8 mouse cellular contexts compared by ENCODE assay signal in genomic region chr11:119354798-119355442, GRCm38 (mm10). TPM values are rescaled to one million over a fixed set of nuclear protein-coding genes. Genes with fewer than 3 reads are reported as not detected.
DNase-seq lines count a peak whose midpoint lies in the region; ATAC-seq and TF ChIP-seq lines count a peak whose summit lies in the region.

No protein-coding gene starts in this region.

- peak overlapping the region; percentile 100 for H3K27ac ChIP-seq in bone marrow macrophage, adult 2 months (ENCODE audit: insufficient read depth, low read depth, low read length)
- H3K27ac ChIP-seq in forebrain, postnatal 0 days (ENCODE audit: low read depth, low read length) = no peak overlapping the region
- peak overlapping the region; percentile 68; the same call in 1 of the 2 replicates for H3K27ac ChIP-seq in hindbrain, postnatal 0 days
- H3K27ac ChIP-seq in liver, embryonic 12.5 days = peak overlapping the region; percentile 78

- 7% methylated on average over 23 of the region's 23 CpGs for WGBS in forebrain, postnatal 0 days
- 8% methylated on average over 17 of the region's 23 CpGs for WGBS in hindbrain, postnatal 0 days
- under 1% methylated on average over 23 of the region's 23 CpGs for WGBS in liver, embryonic 12.5 days (ENCODE audit: insufficient replicate concordance)

- no peak for TF ChIP-seq CTCF in bone marrow macrophage, adult 2 months (IDR thresholded peaks at IDR 0.05; ENCODE audit: low read depth, low read length)
- TF ChIP-seq CTCF in forebrain, postnatal 0 days (IDR thresholded peaks at IDR 0.05; ENCODE audit: low read depth) = no peak
- TF ChIP-seq CTCF in hindbrain, postnatal 0 days (IDR thresholded peaks at IDR 0.05; ENCODE audit: low read depth) = no peak

- no peaks in the 10 kb centered on the region for H3K36me3 ChIP-seq in forebrain, postnatal 0 days (ENCODE audit: insufficient read depth)
- no peaks in the 10 kb centered on the region for H3K36me3 ChIP-seq in hindbrain, postnatal 0 days (ENCODE audit: insufficient read depth, low read length)
- no peaks in the 10 kb centered on the region for H3K36me3 ChIP-seq in liver, embryonic 12.5 days

- no peaks in the 10 kb centered on the region for H3K27me3 ChIP-seq in forebrain, postnatal 0 days (ENCODE audit: insufficient read depth, low read length)
- H3K27me3 ChIP-seq in hindbrain, postnatal 0 days (ENCODE audit: insufficient read depth, low read length) = no peaks in the 10 kb centered on the region
- 0 out of 2 replicates have a peak, but pooled peaks cover 5% of the 10 kb centered on the region for H3K27me3 ChIP-seq in liver, embryonic 12.5 days (replicated peaks)

- TF ChIP-seq POLR2A in bone marrow macrophage, adult 2 months (IDR thresholded peaks at IDR 0.05; ENCODE audit: borderline replicate concordance, low read depth, low read length) = no peak

- peaks cover 34% of the 10 kb centered on the region for H3K4me1 ChIP-seq in bone marrow macrophage, adult 2 months (ENCODE audit: control insufficient read depth, insufficient read depth, low read length)
- H3K4me1 ChIP-seq in forebrain, postnatal 0 days (ENCODE audit: insufficient read depth) = no peaks in the 10 kb centered on the region
- peaks cover 13% of the 10 kb centered on the region for H3K4me1 ChIP-seq in hindbrain, postnatal 0 days (ENCODE audit: insufficient read depth, low read length)
- peaks cover 27% of the 10 kb centered on the region for H3K4me1 ChIP-seq in liver, embryonic 12.5 days

- H3K9ac ChIP-seq in forebrain, postnatal 0 days = peak overlapping the region; percentile 49
- peak overlapping the region; percentile 65 for H3K9ac ChIP-seq in hindbrain, postnatal 0 days (replicated peaks; ENCODE audit: low read length)
- peak overlapping the region; percentile 75 for H3K9ac ChIP-seq in liver, embryonic 12.5 days

- peak overlapping the region; percentile 94 for H3K4me3 ChIP-seq in bone marrow macrophage, adult 2 months (ENCODE audit: insufficient read depth, low read length)
- H3K4me3 ChIP-seq in forebrain, postnatal 0 days (ENCODE audit: low read depth, low read length) = peak overlapping the region; percentile 58
- peak overlapping the region; percentile 63 for H3K4me3 ChIP-seq in hindbrain, postnatal 0 days (ENCODE audit: low read length)
- H3K4me3 ChIP-seq in liver, embryonic 12.5 days = peak overlapping the region; percentile 71

- no peaks in the 10 kb centered on the region for H3K9me3 ChIP-seq in forebrain, postnatal 0 days (ENCODE audit: low read length)
- H3K9me3 ChIP-seq in hindbrain, postnatal 0 days (ENCODE audit: low read length) = no peaks in the 10 kb centered on the region
- H3K9me3 ChIP-seq in liver, embryonic 12.5 days (replicated peaks) = no peaks in the 10 kb centered on the region

- peak overlapping the region; percentile 95 for H3K4me2 ChIP-seq in forebrain, postnatal 0 days (ENCODE audit: low read depth)
- H3K4me2 ChIP-seq in hindbrain, postnatal 0 days (ENCODE audit: low read depth, low read length) = peak overlapping the region; percentile 98
- peak overlapping the region; percentile 93 for H3K4me2 ChIP-seq in liver, embryonic 12.5 days

- peak; percentile 36 for DNase-seq in right cerebral cortex, postnatal 14 days
- no peak for DNase-seq in right cerebral cortex, adult 18-20 months
- peak; percentile 5 for DNase-seq in forebrain, postnatal 0 days
- peak; percentile 8 for DNase-seq in hindbrain, postnatal 0 days (ENCODE audit: low spot score)

- ATAC-seq in forebrain, postnatal 0 days = no peak
- no peak; the same call in 1 of the 2 replicates for ATAC-seq in hindbrain, postnatal 0 days
- peak; percentile 72 for ATAC-seq in liver, embryonic 12.5 days
- peak; percentile 73 for ATAC-seq in monocyte, adult 5-6 weeks (replicated peaks; ENCODE audit: insufficient number of reproducible peaks, low FRiP score, low TSS enrichment, poor library complexity, severe bottlenecking)
- ATAC-seq in frontal cortex, adult (ENCODE audit: low TSS enrichment) = no peak

RNA-seq across cellular contexts. Expression of gene Sgsh, which starts 0.4 kb away (rescaled TPM):
- 39.6 and 41.9 TPM in 2 replicates for polyA plus RNA-seq in bone marrow macrophage, adult 2 months (2012; ENCODE audit: insufficient read depth, insufficient read length, missing spikeins)
- 4.7 and 8.8 TPM in 2 replicates for total RNA-seq in forebrain, postnatal 0 days (2014; rRNA removed)
- polyA plus RNA-seq in forebrain, postnatal 0 days (2015; fragmentation: Nextera tagmentation; extraction: Ambion mirVana) = 2.4 and 5.0 TPM in 2 replicates
- total RNA-seq in hindbrain, postnatal 0 days (2014; rRNA removed) = 4.8 and 8.5 TPM in 2 replicates
- polyA plus RNA-seq in hindbrain, postnatal 0 days (2015; fragmentation: Nextera tagmentation; extraction: Ambion mirVana) = 5.0 and 6.2 TPM in 2 replicates
- polyA plus RNA-seq in liver, embryonic 12.5 days (2016; fragmentation: Nextera tagmentation; extraction: Ambion mirVana) = 3.0 and 3.3 TPM in 2 replicates
- total RNA-seq in monocyte, adult 5-6 weeks (2017) = 15.0 to 19.4 TPM (median 17.0 TPM) in 3 replicates

RNA-seq across cellular contexts. Expression of gene Slc26a11, which starts 0.4 kb away (rescaled TPM):
- 50.6 and 63.4 TPM in 2 replicates for polyA plus RNA-seq in bone marrow macrophage, adult 2 months (2012; ENCODE audit: insufficient read depth, insufficient read length, missing spikeins)
- total RNA-seq in forebrain, postnatal 0 days (2014; rRNA removed) = 3.8 and 4.8 TPM in 2 replicates
- 2.2 and 3.6 TPM in 2 replicates for polyA plus RNA-seq in forebrain, postnatal 0 days (2015; fragmentation: Nextera tagmentation; extraction: Ambion mirVana)
- 6.7 and 9.6 TPM in 2 replicates for total RNA-seq in hindbrain, postnatal 0 days (2014; rRNA removed)
- polyA plus RNA-seq in hindbrain, postnatal 0 days (2015; fragmentation: Nextera tagmentation; extraction: Ambion mirVana) = 5.4 and 5.7 TPM in 2 replicates
- 2.6 and 2.9 TPM in 2 replicates for polyA plus RNA-seq in liver, embryonic 12.5 days (2016; fragmentation: Nextera tagmentation; extraction: Ambion mirVana)
- 8.4 to 16.4 TPM (median 13.5 TPM) in 3 replicates for total RNA-seq in monocyte, adult 5-6 weeks (2017)

RNA-seq across cellular contexts. Expression of gene Rnf213, which starts 38.0 kb away (rescaled TPM):
- polyA plus RNA-seq in bone marrow macrophage, adult 2 months (2012; ENCODE audit: insufficient read depth, insufficient read length, missing spikeins) = 181 and 187 TPM in 2 replicates
- total RNA-seq in forebrain, postnatal 0 days (2014; rRNA removed) = 5.1 and 8.6 TPM in 2 replicates
- 0.78 and 1.1 TPM in 2 replicates for polyA plus RNA-seq in forebrain, postnatal 0 days (2015; fragmentation: Nextera tagmentation; extraction: Ambion mirVana)
- 8.7 and 9.0 TPM in 2 replicates for total RNA-seq in hindbrain, postnatal 0 days (2014; rRNA removed)
- polyA plus RNA-seq in hindbrain, postnatal 0 days (2015; fragmentation: Nextera tagmentation; extraction: Ambion mirVana) = 0.94 and 1.5 TPM in 2 replicates
- polyA plus RNA-seq in liver, embryonic 12.5 days (2016; fragmentation: Nextera tagmentation; extraction: Ambion mirVana) = 4.0 and 4.6 TPM in 2 replicates
- 58.5 to 104 TPM (median 67.5 TPM) in 3 replicates for total RNA-seq in monocyte, adult 5-6 weeks (2017)

RNA-seq across cellular contexts. Expression of gene Card14, which starts 47.4 kb away (rescaled TPM):
- polyA plus RNA-seq in bone marrow macrophage, adult 2 months (2012; ENCODE audit: insufficient read depth, insufficient read length, missing spikeins) = not detected in 2 replicates
- 0.85 and 1.6 TPM in 2 replicates for total RNA-seq in forebrain, postnatal 0 days (2014; rRNA removed)
- 0.28 and 0.34 TPM in 2 replicates for polyA plus RNA-seq in forebrain, postnatal 0 days (2015; fragmentation: Nextera tagmentation; extraction: Ambion mirVana)
- 1.7 and 1.9 TPM in 2 replicates for total RNA-seq in hindbrain, postnatal 0 days (2014; rRNA removed)
- 0.72 and 0.81 TPM in 2 replicates for polyA plus RNA-seq in hindbrain, postnatal 0 days (2015; fragmentation: Nextera tagmentation; extraction: Ambion mirVana)
- 0.23 and 0.26 TPM in 2 replicates for polyA plus RNA-seq in liver, embryonic 12.5 days (2016; fragmentation: Nextera tagmentation; extraction: Ambion mirVana)
- total RNA-seq in monocyte, adult 5-6 weeks (2017) = 0.19 TPM in 1 of 3 replicates, not detected in the others

RNA-seq across cellular contexts. Expression of gene Eif4a3, which starts 55.0 kb away (rescaled TPM):
- 105 and 120 TPM in 2 replicates for polyA plus RNA-seq in bone marrow macrophage, adult 2 months (2012; ENCODE audit: insufficient read depth, insufficient read length, missing spikeins)
- total RNA-seq in forebrain, postnatal 0 days (2014; rRNA removed) = 186 and 192 TPM in 2 replicates
- 266 and 286 TPM in 2 replicates for polyA plus RNA-seq in forebrain, postnatal 0 days (2015; fragmentation: Nextera tagmentation; extraction: Ambion mirVana)
- 144 and 154 TPM in 2 replicates for total RNA-seq in hindbrain, postnatal 0 days (2014; rRNA removed)
- 248 and 258 TPM in 2 replicates for polyA plus RNA-seq in hindbrain, postnatal 0 days (2015; fragmentation: Nextera tagmentation; extraction: Ambion mirVana)
- polyA plus RNA-seq in liver, embryonic 12.5 days (2016; fragmentation: Nextera tagmentation; extraction: Ambion mirVana) = 247 and 262 TPM in 2 replicates
- total RNA-seq in monocyte, adult 5-6 weeks (2017) = 130 to 164 TPM (median 159 TPM) in 3 replicates

Comparison
In these comparisons a context has a peak if more than half of its experiments do, and no peak if none do; other contexts are left out.
1. ATAC-seq: peak in liver, embryonic 12.5 days (single experiment) and monocyte, adult 5-6 weeks (single experiment); none in forebrain, postnatal 0 days (single experiment), hindbrain, postnatal 0 days (single experiment) and frontal cortex, adult (single experiment).
2. RNA of gene Rnf213, which starts 38.0 kb away (polyA plus RNA-seq): 181 to 187 TPM in bone marrow macrophage, adult 2 months; 4.0 to 4.6 TPM in liver, embryonic 12.5 days, 0.78 to 1.1 TPM in forebrain, postnatal 0 days and 0.94 to 1.5 TPM in hindbrain, postnatal 0 days; every median in the first group is over 10 times any median in the second.
3. Peak in every context shown above with its lines, with median percentiles within 50 percentile points of each other: H3K4me3 ChIP-seq, H3K4me2 ChIP-seq and H3K9ac ChIP-seq.